Mouse (Mus musculus): Measurements from ENCODE around the gene Thada.

The Thada gene

GRCm38 (mm10) chr17:84147183-84148108 is 318.6 kb downstream of the Thada start:
- peak; percentile 51 to 53 for DNase-seq (ENCODE audit: low spot score in 2 of 2)

GRCm38 (mm10) chr17:84146458-84147182 is 319.4 kb downstream of the Thada start:
- DNase-seq (ENCODE audit: low spot score in 2 of 2) = no peak

GRCm38 (mm10) chr17:84145826-84146287 is 320.1 kb downstream of the Thada start:
- peak; percentile 88 to 89 for DNase-seq (ENCODE audit: low spot score in 2 of 2)

- DNase-seq (ENCODE audit: low spot score in 2 of 2) = no peak
Measured at GRCm38 (mm10) chr17:84144762-84145599, 321.0 kb downstream of the Thada start.

GRCm38 (mm10) chr17:84144130-84144529 is 321.9 kb downstream of the Thada start:
- no peak for DNase-seq (ENCODE audit: low spot score in 2 of 2)

GRCm38 (mm10) chr17:84143219-84143844 is 322.7 kb downstream of the Thada start:
- DNase-seq (ENCODE audit: low spot score in 2 of 2) = peak; percentile 75

- no peak for DNase-seq (ENCODE audit: low spot score in 2 of 2)
Measured at GRCm38 (mm10) chr17:84141691-84142090, 324.3 kb downstream of the Thada start.

- DNase-seq (ENCODE audit: low spot score in 2 of 2) = no peak
Measured at GRCm38 (mm10) chr17:84140822-84141507, 325.0 kb downstream of the Thada start.
